Mouse (Mus musculus): ENCODE results near the gene Slc22a1. TPM values are rescaled to one million over a fixed set of nuclear protein-coding genes. Genes with fewer than 3 reads are reported as not detected.

Gene Slc22a1
- polyA plus RNA-seq, 1 experiment from 2014 or later, result not detected

Other genes with a start within 250 kb of the Slc22a1 start
- 0.17 and 0.35 TPM in 2 replicates for gene Slc22a3, start 168.1 kb downstream of the Slc22a1 start, polyA plus RNA-seq (2014; fragmentation: Nextera tagmentation; extraction: Ambion mirVana)
- not detected in 2 replicates for gene Slc22a2, start 91.7 kb downstream of the Slc22a1 start, polyA plus RNA-seq (2014; fragmentation: Nextera tagmentation; extraction: Ambion mirVana)
- gene Igf2r, start 93.8 kb upstream of the Slc22a1 start, polyA plus RNA-seq (2014; fragmentation: Nextera tagmentation; extraction: Ambion mirVana), result 16.9 and 18.7 TPM in 2 replicates
- gene Mas1, start 192.3 kb upstream of the Slc22a1 start, polyA plus RNA-seq (2014; fragmentation: Nextera tagmentation; extraction: Ambion mirVana), result 0.08 and 0.14 TPM in 2 replicates
- gene Mrgprh, start 200.2 kb upstream of the Slc22a1 start, polyA plus RNA-seq (2014; fragmentation: Nextera tagmentation; extraction: Ambion mirVana), result not detected in 2 replicates
- gene Pnldc1, start 234.4 kb upstream of the Slc22a1 start, polyA plus RNA-seq (2014; fragmentation: Nextera tagmentation; extraction: Ambion mirVana), result 1.0 and 1.5 TPM in 2 replicates
- 546 and 558 TPM in 2 replicates for gene Tcp1, start 239.9 kb upstream of the Slc22a1 start, polyA plus RNA-seq (2014; fragmentation: Nextera tagmentation; extraction: Ambion mirVana)
- gene Mrpl18, start 240.5 kb upstream of the Slc22a1 start, polyA plus RNA-seq (2014; fragmentation: Nextera tagmentation; extraction: Ambion mirVana), result 162 and 171 TPM in 2 replicates